Mouse (Mus musculus) ES-Bruce4 (cell line): ENCODE results near the gene Ccl1. TPM values are rescaled to one million over a fixed set of nuclear protein-coding genes. Genes with fewer than 3 reads are reported as not detected.
A peak's percentile ranks its signal among the peaks of the same experiment; 100 is the strongest.

Experiments used
- H3K27ac ChIP-seq: 2 replicates; pipeline ENCODE4 v1.5.1; 2012; ENCODE audit warnings: low read length, inconsistent platforms; ENCODE audit not compliant: insufficient read depth
- H3K27me3 ChIP-seq: 2 replicates; pipeline ENCODE4 v1.6.1; 2012; ENCODE audit warnings: mild to moderate bottlenecking, low read length, inconsistent platforms; ENCODE audit not compliant: control insufficient read depth, poor library complexity, insufficient read depth, severe bottlenecking
- H3K36me3 ChIP-seq: 2 replicates; pipeline ENCODE4 v1.6.1; 2012; ENCODE audit warnings: inconsistent platforms, mild to moderate bottlenecking, low read length, moderate library complexity; ENCODE audit not compliant: control insufficient read depth, poor library complexity, insufficient read depth, severe bottlenecking
- H3K4me1 ChIP-seq: one replicate; pipeline ENCODE4 v1.8.1; 2011; ENCODE audit warnings: low read length; ENCODE audit not compliant: control insufficient read depth, insufficient read depth
- H3K4me3 ChIP-seq: 2 replicates; pipeline ENCODE4 v1.5.1; 2011; ENCODE audit warnings: low read depth, mild to moderate bottlenecking, low read length
- H3K9ac ChIP-seq: 2 replicates; pipeline ENCODE4 v1.6.1; 2012; ENCODE audit warnings: low read depth, mild to moderate bottlenecking, inconsistent platforms; ENCODE audit not compliant: poor library complexity, severe bottlenecking
- H3K9me3 ChIP-seq: replicated peaks from 2 replicates; pipeline ENCODE4 v1.6.1; 2012; ENCODE audit warnings: mild to moderate bottlenecking, low read length, inconsistent platforms; ENCODE audit not compliant: control insufficient read depth, poor library complexity, insufficient read depth, severe bottlenecking
- CTCF ChIP-seq: IDR thresholded peaks from one replicate; pipeline ENCODE4 v1.8.1; 2011; ENCODE audit warnings: low read depth, low read length
- EP300 ChIP-seq: IDR thresholded peaks from 2 replicates; pipeline ENCODE4 v1.6.1; 2011; ENCODE audit warnings: low read depth, low read length; ENCODE audit not compliant: insufficient read depth
- POLR2A ChIP-seq: IDR thresholded peaks from one replicate; pipeline ENCODE4 v1.8.1; 2011; ENCODE audit warnings: low read length; ENCODE audit not compliant: insufficient read depth
- polyA plus RNA-seq: library from polyadenylated mRNA; stranded (reverse); fragments of >200 nt; gene quantifications from 2 replicates; pipeline ENCODE4 v1.2.4, GENCODE M21; 2011; ENCODE audit warnings: low read depth; ENCODE audit not compliant: missing spikeins, insufficient read depth, insufficient read length

Gene Ccl1
- polyA plus RNA-seq, 1 experiment, result not detected

GRCm38 (mm10) chr11:82253421-82253820 is 52.1 kb downstream of the Ccl1 start:
- TF ChIP-seq EP300 (no peak), CTCF (no peak), POLR2A (no peak)
- Histone ChIP-seq H3K36me3 (no peaks in the 10 kb centered on the region), H3K27me3 (no peaks in the 10 kb centered on the region)

GRCm38 (mm10) chr11:82251251-82251650 is 54.2 kb downstream of the Ccl1 start:
- TF ChIP-seq POLR2A (no peak), EP300 (peak; percentile 94), CTCF (no peak)
- H3K27ac ChIP-seq, result no peak overlapping the region
- peaks cover 4% of the 10 kb centered on the region for H3K4me1 ChIP-seq

More at GRCm38 (mm10) chr11:82253421-82253820, 52.1 kb downstream of the Ccl1 start:
- peaks cover 4% of the 10 kb centered on the region for H3K4me1 ChIP-seq
- H3K9ac ChIP-seq, result no peak overlapping the region
- no peak overlapping the region for H3K4me3 ChIP-seq
- H3K9me3 ChIP-seq, result no peaks in the 10 kb centered on the region
- H3K27ac ChIP-seq, result no peak overlapping the region

GRCm38 (mm10) chr11:82249945-82250344 is 55.5 kb downstream of the Ccl1 start:
- no peaks in the 10 kb centered on the region for H3K27me3 ChIP-seq
- no peak overlapping the region for H3K9ac ChIP-seq
- peaks cover 4% of the 10 kb centered on the region for H3K4me1 ChIP-seq
- no peaks in the 10 kb centered on the region for H3K9me3 ChIP-seq
- no peak overlapping the region for H3K4me3 ChIP-seq
- no peak for TF ChIP-seq POLR2A
- no peak for TF ChIP-seq CTCF
- peak; percentile 77 for TF ChIP-seq EP300
- no peaks in the 10 kb centered on the region for H3K36me3 ChIP-seq
- no peak overlapping the region for H3K27ac ChIP-seq

More at GRCm38 (mm10) chr11:82251251-82251650, 54.2 kb downstream of the Ccl1 start:
- Histone ChIP-seq H3K4me3 (no peak overlapping the region), H3K9ac (no peak overlapping the region), H3K36me3 (no peaks in the 10 kb centered on the region), H3K27me3 (no peaks in the 10 kb centered on the region), H3K9me3 (no peaks in the 10 kb centered on the region)

- Histone ChIP-seq H3K4me3 (no peak overlapping the region), H3K27ac (no peak overlapping the region), H3K9ac (no peak overlapping the region), H3K27me3 (no peaks in the 10 kb centered on the region), H3K4me1 (no peaks in the 10 kb centered on the region), H3K9me3 (no peaks in the 10 kb centered on the region), H3K36me3 (no peaks in the 10 kb centered on the region)
- no peak for TF ChIP-seq EP300
- TF ChIP-seq CTCF, result no peak
Observed at GRCm38 (mm10) chr11:82237439-82237838, 68.1 kb downstream of the Ccl1 start.

GRCm38 (mm10) chr11:82235551-82236207 is 69.8 kb downstream of the Ccl1 start:
- Histone ChIP-seq H3K9ac (no peak overlapping the region), H3K4me3 (no peak overlapping the region), H3K4me1 (no peaks in the 10 kb centered on the region), H3K9me3 (no peaks in the 10 kb centered on the region), H3K27ac (no peak overlapping the region), H3K36me3 (no peaks in the 10 kb centered on the region), H3K27me3 (no peaks in the 10 kb centered on the region)
- TF ChIP-seq EP300 (no peak), POLR2A (no peak), CTCF (peak; percentile 73)

GRCm38 (mm10) chr11:82233991-82234390 is 71.5 kb downstream of the Ccl1 start:
- Histone ChIP-seq H3K27me3 (no peaks in the 10 kb centered on the region), H3K9me3 (no peaks in the 10 kb centered on the region)

More at GRCm38 (mm10) chr11:82233991-82234390, 71.5 kb downstream of the Ccl1 start:
- H3K36me3 ChIP-seq, result no peaks in the 10 kb centered on the region
- TF ChIP-seq POLR2A (no peak), CTCF (no peak), EP300 (no peak)
- H3K9ac ChIP-seq, result no peak overlapping the region
- no peaks in the 10 kb centered on the region for H3K4me1 ChIP-seq
- H3K27ac ChIP-seq, result no peak overlapping the region
- H3K4me3 ChIP-seq, result no peak overlapping the region
